Mouse (Mus musculus): ENCODE results near the gene Phykpl. TPM values are rescaled to one million over a fixed set of nuclear protein-coding genes. Genes with fewer than 3 reads are reported as not detected.
"Not testable (repeated sequence)": the region's sequence is repeated elsewhere in the genome, so short reads cannot be mapped to it uniquely, and the experiment has no call there.

Gene Phykpl
- total RNA-seq, 2 experiments from 2014 or later = 13.1 to 15.7 TPM

DNA sequence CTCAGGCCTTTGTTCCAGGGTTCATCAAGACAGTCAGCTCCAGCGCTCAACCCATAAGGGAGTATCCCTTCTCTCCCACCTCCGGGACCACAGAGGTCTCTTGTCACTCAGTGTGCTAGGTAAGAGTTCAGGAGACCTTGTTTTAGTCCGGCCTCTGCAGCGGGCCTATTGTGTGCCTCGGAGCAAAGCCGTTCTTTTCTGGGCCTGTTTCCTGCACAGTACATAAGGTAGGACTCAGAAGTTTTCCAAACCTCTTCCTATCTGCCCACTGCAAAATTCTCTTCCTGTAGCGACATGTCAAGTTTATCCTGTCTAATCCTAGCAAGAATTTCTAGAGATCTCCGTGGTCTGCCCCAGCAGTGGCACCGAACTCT lies 513 bp upstream of the Phykpl start:
- intact Hi-C loops (cut with DNase I) = no loop called here
- DNase-seq = no peak

DNA sequence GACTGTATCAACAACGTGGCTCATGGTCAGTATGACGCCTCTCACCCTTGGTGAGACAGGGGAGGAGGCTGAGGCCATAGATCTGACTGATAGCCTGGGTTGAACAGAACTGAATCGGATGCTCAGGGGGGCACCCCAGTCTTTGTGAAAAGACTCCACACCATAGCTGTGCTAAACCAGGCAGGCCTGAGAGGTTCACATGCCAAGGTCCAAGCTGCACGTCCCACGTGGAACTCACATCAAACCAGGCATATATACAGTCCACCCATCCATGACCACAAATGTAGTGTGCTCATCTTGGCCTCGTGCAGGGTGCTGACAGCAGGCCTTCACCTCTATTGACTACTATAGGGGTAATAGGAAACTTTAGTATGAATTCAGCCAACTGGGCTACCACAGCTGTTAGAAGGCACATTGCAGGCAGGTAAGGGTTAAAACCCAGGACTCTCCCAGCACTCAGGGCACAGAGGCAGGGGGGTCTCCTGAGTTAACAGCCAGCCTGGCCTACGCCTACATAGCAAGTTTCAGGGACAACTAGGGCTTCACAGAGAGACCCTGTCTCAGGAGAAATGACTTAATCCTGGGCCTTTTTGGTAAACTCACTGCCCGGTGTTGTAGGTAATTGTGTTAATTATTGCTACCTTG lies 1.2 kb downstream of the Phykpl start:
- DNase-seq = no peak
- intact Hi-C loops (cut with DNase I) = no loop called here

DNA sequence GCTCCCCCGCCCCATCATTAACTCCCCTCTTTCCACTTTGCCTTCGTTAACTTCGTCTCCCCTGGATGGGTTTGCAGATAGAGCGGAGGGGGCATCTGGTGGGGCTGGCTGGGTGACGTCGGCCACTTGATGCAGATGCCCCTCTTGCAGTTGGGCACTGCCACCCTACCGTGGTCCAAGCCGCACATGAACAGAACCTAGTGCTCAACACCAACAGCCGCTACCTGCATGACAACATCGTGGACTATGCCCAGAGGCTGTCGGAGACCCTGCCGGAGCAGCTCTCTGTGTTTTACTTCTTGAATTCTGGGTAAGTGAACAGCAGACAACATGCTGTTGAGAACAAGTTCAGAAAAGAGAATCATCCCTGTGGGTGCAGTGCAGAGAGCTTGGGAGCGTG lies 1.9 kb downstream of the Phykpl start:
- DNase-seq = no peak
- intact Hi-C loops (cut with DNase I) = no loop called here

DNA sequence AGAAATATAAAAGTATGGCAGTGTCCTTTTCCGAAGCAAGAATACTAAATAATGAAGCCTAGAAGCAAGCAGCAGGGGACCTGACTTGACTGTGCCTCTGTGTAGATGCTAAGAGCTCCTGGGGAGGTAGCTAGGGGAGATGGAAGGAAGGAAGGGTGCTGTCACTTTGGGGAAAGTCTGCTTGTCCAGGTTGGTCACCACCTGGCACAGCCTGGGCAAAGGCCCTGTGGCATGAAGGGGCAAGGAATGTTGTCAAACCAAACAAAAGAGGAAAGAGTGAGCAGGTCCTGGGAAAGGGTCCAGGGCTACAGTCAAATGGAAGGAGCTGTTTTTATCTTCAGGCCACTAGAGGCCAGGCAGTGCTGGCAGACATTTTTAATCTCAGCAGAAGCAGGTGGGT lies 2.5 kb downstream of the Phykpl start:
- no peak for DNase-seq
- intact Hi-C loops (cut with DNase I) = no loop called here

DNA sequence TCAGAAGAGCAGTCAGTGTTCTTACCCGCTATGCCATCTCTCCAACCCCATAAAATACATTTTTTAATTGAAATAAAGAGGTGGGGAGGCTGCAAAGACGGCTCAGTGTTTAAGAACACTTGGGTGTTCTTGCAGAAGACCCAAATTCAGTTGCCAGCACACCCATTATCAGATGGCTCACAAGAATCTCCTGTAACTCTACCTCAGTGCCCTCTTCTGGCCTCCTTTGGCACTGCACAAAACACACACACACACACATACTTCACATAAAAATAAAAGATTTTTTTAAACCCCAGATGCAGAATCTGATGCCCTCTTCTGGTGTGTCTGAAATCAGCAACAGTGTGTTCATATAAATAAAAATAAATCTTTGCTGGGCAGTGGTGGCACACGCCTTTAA lies 4.3 kb downstream of the Phykpl start:
- no peak for DNase-seq
- intact Hi-C loops (cut with DNase I) = no loop called here

DNA sequence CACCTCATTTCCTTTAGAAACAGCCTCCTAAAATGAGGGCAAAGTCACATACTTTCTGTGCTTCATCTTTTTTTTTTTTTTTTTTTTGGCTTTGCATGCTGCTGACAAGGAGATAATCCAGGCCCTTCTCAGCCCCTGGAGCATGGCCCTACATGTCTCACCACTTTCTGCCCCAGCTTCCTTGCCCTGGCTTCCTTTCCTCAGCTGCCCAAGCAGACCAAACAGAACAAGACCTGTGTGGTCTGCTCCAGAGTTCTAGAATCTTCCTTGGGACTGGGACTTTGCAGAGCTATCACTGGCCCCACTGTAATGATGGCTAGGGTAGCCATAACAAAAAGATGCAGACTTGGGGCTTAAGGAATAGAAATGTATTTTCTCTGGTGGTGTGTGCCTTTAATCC lies 5.4 kb downstream of the Phykpl start:
- intact Hi-C loops (cut with DNase I) = no loop called here

DNA sequence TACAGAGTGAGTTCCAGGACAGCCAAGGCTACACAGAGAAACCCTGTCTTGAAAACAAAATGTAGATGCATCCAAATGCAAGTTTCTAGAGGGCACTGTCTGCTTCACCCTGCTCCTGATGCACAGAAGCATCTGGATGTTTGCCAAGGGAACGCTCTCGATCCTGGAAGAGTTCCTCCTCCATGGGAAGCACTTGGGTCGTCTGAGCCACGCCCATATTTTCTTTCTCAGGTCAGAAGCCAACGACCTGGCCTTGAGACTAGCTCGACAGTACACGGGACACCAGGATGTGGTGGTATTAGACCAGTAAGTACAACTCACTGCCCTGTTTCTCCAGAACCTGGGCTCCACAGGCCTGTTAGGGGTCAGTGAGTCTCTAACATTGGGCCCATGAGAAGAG lies 6.6 kb downstream of the Phykpl start:
- intact Hi-C loops (cut with DNase I) = no loop called here
- no peak for DNase-seq

More for the DNA sequence above, 5.4 kb downstream of the Phykpl start:
- no peak for DNase-seq

DNA sequence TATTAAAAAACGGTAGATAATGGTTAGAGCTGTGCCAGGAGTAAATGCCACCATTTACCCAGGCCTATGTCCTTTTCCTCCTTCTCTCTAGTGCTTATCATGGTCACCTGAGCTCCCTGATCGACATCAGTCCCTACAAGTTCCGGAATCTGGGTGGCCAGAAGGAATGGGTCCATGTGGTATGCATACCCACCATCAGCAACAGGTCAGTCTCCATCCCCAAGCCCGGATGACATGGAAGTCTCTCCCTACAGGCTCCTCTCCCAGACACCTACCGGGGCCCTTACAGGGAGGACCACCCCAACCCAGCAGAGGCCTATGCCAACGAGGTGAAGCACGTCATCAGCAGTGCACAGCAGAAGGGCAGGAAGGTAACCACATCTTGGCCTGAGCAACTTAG lies 7.4 kb downstream of the Phykpl start:
- no peak for DNase-seq

DNA sequence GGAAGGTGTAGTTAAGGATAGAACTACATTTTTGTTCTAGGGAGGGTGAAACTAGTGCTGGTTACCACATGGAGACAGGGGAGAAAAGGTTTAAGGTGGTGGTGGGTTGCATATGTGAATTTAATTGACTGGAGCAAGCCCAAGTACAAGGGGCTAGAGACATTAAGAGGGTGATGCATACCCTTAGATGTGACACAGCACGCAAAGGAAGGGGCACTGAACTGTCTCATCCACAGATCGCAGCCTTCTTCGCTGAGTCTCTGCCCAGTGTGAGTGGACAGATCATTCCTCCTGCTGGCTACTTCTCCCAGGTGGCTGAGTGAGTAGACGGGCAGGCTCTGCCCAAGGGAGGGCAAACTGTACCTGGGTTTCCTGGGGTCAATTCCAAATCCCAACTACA lies 8.8 kb downstream of the Phykpl start:
- intact Hi-C loops (cut with DNase I) = no loop called here
- no peak for DNase-seq

More for the DNA sequence above, 7.4 kb downstream of the Phykpl start:
- intact Hi-C loops (cut with DNase I) = no loop called here

DNA sequence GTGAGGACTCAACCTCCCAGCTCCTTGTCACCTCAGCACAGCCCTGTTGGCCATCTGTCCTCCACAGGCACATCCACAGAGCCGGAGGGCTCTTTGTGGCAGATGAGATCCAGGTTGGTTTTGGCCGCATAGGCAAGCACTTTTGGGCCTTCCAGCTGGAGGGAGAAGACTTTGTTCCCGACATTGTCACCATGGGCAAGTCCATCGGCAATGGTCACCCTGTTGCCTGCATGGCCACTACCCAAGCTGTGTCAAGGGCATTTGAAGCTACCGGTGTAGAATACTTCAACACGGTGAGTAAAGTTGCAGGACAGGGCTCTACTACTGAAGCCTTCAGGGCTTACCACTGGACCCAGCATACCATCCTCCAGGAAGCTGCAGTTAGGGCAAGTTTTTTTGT lies 9.3 kb downstream of the Phykpl start:
- no peak for DNase-seq

DNA sequence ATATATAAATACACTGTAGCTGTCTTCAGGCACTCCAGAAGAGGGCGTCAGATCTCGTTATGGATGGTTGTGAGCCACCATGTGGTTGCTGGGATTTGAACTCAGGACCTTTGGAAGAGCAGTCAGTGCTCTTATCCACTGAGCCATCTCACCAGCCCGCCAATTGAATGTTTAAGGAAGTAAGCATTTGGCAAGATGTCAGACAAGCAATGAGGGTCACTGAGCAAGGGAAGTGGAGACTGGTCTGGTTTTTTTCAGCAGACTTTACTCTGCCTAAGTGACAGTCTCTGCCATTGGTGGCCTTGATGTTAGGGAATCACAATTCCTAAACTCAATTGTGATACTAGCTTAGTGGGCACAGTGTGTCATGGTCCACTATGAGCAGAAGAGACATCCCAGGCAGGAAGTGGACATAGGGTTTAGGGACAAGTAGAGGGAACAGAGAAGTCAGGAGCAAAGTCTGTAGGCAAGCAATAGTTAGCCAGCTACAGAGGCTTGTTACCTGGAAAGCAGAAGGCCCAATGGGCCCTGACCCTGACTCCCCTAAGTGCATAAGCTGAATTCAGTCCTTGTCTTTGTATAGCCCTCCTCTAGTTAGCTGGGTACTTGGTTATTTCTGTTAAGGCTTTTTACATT lies 10.3 kb downstream of the Phykpl start:
- DNase-seq = no peak
- intact Hi-C loops (cut with DNase I) = no loop called here

More for the DNA sequence above, 9.3 kb downstream of the Phykpl start:
- intact Hi-C loops (cut with DNase I) = no loop called here

DNA sequence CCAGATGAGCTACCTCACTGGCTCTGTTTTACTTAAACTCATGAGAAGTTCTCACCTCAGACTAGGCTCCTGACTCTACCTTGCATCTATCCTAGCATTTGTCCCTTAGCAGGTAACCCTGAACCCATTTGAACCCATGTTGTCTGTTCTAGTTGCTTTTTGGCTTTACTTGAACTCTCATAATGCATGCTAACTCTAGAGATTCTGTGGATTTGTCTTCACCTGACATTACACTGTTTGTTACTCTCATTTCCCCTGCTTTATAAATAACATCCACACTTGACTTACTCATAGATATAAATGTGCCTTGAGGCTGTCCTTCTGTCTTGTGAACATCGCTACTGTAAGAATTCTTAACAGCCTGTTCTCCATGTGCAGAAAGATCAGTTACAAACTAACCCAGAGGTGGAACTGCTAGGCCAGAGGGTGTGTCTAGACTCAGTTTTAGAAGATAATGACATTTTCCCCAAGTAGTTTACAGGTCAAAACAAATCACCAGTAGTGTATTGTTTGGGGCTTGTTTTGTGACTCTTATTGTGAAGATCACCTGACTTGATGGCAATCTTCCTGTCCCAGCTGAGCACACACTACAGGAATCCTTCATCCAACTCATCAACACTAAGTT lies 11.0 kb downstream of the Phykpl start:
- no peak for DNase-seq
- intact Hi-C loops (cut with DNase I) = no loop called here

DNA sequence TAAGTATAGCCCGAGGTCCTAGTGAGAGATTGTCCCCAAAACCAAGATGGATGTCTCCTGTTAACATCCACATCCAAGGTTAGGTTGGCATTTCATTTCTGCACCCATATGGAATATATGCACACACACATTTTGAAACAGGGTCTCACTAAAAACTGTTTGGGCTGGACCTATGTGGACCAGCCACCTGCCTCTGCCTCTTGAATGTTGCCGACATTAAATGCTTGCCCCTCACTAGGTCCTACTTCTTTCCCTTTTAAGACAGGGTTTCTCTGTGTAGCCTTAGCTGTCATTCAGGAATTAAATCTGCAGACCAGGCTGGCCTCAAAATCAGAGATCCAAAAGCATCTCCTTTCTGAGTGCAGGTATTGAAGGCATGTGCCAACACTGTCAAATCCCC lies 13.0 kb downstream of the Phykpl start:
- DNase-seq = no peak
- intact Hi-C loops (cut with DNase I) = no loop called here

DNA sequence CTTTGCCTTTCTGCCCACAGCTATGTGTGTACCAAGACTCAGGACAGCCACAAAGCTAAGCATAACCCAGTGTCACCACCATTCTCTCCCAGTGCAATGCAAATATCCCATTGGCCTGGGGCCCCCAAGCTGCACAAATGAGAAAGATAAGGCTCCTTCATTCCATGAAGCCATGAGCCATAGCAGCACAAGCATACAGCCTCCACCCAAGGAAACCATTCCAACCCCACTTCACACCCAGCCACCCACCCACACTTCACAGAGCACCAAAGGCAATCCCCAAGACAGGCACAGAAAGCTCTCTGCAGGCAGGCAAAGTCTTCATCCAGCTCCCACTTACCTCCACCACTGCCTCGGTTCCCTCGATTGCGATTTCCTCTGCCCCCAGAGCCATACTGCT lies 17.7 kb downstream of the Phykpl start:
- intact Hi-C loops (cut with DNase I) = no loop called here
- no peak for DNase-seq

DNA sequence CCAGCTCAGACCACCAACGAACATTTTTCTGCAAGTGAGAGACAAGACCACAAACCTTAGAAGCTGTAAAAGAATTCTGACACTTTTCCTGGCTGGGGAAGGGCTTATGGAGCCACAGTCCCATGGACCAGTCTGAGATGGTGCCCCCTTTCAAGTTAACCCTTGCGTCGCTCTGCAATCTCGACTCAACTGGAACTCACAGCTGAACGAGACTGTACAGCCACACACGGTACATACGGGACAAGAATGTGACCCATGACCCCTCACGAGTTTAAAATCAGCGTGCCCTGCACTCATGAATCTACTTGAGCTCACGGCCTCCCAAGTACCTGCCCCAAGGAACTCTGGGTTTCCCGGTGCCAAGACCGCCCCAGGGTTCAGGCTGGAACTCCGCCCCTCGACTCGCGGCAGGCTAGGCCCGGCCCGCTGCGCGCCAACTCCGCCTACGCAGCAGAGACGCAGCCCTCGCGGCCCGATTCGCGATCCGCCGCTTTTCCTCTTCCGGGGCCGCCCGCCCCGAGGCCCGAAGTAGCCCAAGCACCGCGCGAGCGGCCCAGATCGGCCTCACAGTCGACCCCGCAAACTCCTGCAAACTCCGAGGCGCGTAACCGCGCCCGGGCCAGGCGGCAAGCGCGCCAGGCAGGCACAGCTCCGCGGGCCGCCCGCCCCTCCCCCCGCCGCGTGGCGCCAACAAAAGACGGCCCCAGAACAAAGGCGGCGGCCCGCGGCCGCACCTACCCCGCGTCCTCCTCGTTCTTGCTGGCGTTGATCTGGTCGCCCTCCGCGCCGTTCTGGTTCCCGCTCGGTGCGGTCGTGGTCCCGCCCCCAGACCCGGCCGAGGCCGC lies 21.3 kb downstream of the Phykpl start:
- intact Hi-C loops (cut with DNase I) = no loop called here
- peak; percentile 78 to 82 for DNase-seq

DNA sequence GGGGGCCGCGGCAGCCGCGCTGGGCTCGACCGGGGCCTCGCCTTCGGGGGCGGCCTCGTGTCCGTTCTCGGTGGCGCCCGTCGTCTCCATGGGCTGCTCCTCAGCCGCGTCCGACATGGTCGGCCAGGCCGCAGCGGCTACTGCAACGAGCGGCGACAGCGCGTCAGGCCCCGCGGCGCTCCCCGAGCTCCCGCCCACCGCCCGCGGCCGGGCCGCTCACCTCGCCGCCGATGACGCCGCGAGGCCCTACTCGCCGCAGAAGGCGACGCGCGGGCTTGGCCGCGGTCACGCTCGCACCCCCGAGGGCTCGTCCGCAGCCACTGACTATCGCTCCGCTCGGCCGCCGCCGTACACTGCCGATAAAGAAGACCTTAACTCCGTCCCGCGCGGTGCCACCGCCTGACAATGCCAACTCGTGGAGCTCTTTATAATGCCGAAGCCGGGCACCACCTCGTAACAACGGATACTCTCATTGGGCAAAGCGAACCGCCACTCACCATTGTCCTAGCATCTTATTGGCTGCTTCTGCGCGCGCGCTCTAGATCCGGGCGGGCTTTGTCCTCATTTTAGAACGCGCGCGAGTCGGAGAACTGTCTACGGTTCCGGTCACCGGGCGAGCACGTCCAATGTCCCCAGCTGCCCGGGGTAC lies 22.0 kb downstream of the Phykpl start, which contains the start of gene Hnrnpab:
Hnrnpab (minus strand) TSS at position 401 of the 649 bp plus-strand sequence.
- peak; percentile 94 to 97 for DNase-seq
- intact Hi-C loops (cut with DNase I) = no loop called here

DNA sequence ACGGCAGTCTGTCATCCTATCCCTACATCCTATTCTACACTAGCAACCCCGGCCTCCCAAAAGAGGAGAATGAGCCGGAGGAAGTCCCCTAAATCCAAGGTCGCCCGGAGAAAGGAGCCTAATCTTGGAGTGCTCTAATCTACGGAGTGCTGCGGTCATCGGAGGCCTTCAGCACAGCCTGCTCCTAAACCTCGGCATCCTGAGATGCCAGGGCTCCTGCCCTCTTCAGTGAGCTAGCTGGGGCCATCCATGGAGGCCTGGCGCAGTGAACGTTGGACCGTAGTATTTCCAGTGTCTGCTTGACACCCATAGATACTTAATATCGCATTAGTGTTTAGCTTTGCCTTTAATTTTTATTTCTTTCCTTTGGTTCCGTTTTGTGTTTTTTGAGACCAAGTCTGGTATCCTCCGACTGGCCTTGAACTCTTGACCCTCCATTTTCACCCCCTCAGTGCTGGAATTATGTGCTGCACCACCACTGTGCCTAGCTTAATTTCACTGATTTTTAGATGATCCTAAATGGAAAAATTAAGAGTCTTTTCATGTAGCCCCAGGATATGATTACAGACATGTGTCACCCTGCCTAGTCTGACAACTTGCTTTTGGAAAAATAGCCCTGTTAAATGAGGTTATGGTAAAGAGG lies 22.7 kb downstream of the Phykpl start:
- intact Hi-C loops (cut with DNase I) = no loop called here
- DNase-seq = no peak

DNA sequence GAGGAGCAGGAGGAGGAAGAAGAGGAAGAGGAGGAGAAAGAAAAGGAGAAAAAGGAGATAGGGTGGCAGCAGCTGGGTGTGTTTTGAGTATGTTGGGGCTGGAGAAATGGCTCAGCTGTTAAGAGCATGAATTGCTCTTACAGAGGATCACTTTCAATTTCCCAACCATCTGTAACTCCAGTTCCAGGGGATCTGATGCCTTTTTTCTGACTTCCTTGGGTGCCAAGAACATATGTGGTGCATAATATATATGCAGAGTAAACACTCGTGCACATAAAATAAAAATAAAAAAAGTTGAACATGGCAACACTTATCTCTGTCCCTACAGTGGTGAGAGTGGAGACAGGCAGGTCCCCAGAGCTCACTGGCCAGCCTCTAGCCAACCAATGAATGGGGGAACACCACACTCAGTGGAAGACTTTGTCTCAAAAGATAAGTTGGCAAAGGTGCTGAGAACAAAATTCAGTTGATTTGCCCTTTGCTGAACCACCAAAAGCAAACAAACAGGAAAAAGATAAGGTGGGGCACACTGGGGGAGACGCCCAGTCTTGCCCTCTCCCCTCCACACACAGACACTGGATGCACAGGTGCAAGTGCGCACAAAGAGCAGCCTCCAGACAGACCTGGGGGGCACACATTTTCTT lies 24.8 kb downstream of the Phykpl start:
- intact Hi-C loops (cut with DNase I) = no loop called here

DNA sequence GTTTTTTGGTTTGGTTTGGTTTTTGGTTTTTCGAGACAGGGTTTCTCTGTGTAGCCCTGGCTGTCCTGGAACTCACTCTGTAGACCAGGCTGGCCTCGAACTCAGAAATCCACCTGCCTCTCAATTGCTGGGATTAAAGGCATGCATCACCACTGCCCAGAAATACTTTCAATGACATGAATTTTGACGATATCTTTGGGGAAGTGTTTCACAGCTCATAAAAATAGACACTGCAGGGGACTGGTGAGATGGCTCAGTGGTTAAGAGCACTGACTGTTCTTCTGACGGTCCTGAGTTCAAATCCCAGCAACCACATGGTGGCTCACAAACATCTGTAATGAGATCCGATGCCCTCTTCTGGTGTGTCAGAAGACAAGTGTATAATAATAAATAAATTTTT lies 25.4 kb downstream of the Phykpl start:
- DNase-seq; intact Hi-C loops (cut with DNase I): not testable (repeated sequence)

More for the DNA sequence above, 24.8 kb downstream of the Phykpl start:
- no peak for DNase-seq

DNA sequence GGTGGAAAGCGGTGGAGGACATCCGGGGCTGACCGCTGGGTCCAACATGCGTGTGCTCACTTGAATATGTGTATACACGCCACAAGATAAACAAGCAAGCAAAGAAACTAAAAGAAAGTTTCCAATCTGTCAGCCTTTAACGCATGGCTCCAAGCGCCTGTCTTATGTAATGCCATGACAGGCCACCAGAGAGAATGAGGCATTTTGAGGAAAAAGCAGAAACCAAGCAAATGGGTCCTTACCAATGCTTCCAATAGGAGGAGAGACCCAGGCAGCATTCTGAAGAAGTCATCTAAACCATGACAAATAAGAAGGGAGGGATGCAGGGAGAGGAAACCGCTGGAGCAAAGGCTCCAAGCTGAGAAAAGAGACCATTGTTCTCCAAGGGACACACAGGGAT lies 29.7 kb downstream of the Phykpl start:
- no peak for DNase-seq
- intact Hi-C loops (cut with DNase I) = no loop called here
